Mouse (Mus musculus) stomach, adult 2 months (tissue): ENCODE measurements around the gene Zfp787. TPM values are rescaled to one million over a fixed set of nuclear protein-coding genes. Genes with fewer than 3 reads are reported as not detected.

ENCODE experiments used
- polyA plus RNA-seq: library from polyadenylated mRNA; depleted of rRNA; stranded (reverse); fragments of >200 nt; gene quantifications from 2 replicates; pipeline ENCODE4 v1.2.3, GENCODE M21; 2012; rRNA removed

Zfp787 gene
- polyA plus RNA-seq = 22.2 and 29.0 TPM in 2 replicates

GRCm38 (mm10) chr7:6155901-6156411, at the start of gene Zfp787:
Gene Zfp787 (minus strand): TSS chr7:6155997.

GRCm38 (mm10) chr7:6196790-6197189, 41.0 kb upstream of the Zfp787 start, which contains the start of gene Galp:
Gene Galp (plus strand): TSS chr7:6197090.

GRCm38 (mm10) chr7:6172006-6172649, 16.3 kb upstream of the Zfp787 start, which contains the start of gene Zfp444:
Gene Zfp444 (plus strand): TSS chr7:6172226.

Other genes with a start within 250 kb of the Zfp787 start
- not detected in 2 replicates for gene Vmn1r65, start 145.0 kb downstream of the Zfp787 start, polyA plus RNA-seq
- gene Nlrp4c, start 110.8 kb downstream of the Zfp787 start, polyA plus RNA-seq = not detected in 2 replicates
- 12.4 and 21.2 TPM in 2 replicates for gene Zfp444, start 16.2 kb upstream of the Zfp787 start, polyA plus RNA-seq
- gene Galp, start 41.1 kb upstream of the Zfp787 start, polyA plus RNA-seq = not detected in 2 replicates
- gene Zscan5b, start 66.3 kb upstream of the Zfp787 start, polyA plus RNA-seq = not detected in 2 replicates
- gene Epp13, start 96.7 kb upstream of the Zfp787 start, polyA plus RNA-seq = 1.3 TPM in 1 of 2 replicates, not detected in the other
- gene Zfp667, start 130.6 kb upstream of the Zfp787 start, polyA plus RNA-seq = 0.05 and 0.12 TPM in 2 replicates
- gene Zfp583, start 175.3 kb upstream of the Zfp787 start, polyA plus RNA-seq = 0.09 TPM in 1 of 2 replicates, not detected in the other
- gene Gm3854, start 187.8 kb upstream of the Zfp787 start, polyA plus RNA-seq = not detected in 2 replicates
- 0.01 TPM in 1 of 2 replicates, not detected in the other for gene Zfp78, start 207.3 kb upstream of the Zfp787 start, polyA plus RNA-seq
- gene Zfp28, start 227.3 kb upstream of the Zfp787 start, polyA plus RNA-seq = 0.17 and 0.54 TPM in 2 replicates
- gene Smim17, start 242.7 kb upstream of the Zfp787 start, polyA plus RNA-seq = not detected in 2 replicates